Mouse (Mus musculus): ENCODE results near the gene Lax1. TPM values are rescaled to one million over a fixed set of nuclear protein-coding genes. Genes with fewer than 3 reads are reported as not detected.
A peak's percentile ranks its signal among the peaks of the same experiment; 100 is the strongest.

Lax1 gene
- total and polyA plus RNA-seq, 3 experiments: 14.2 to 15.6 (median 14.9) TPM

DNA sequence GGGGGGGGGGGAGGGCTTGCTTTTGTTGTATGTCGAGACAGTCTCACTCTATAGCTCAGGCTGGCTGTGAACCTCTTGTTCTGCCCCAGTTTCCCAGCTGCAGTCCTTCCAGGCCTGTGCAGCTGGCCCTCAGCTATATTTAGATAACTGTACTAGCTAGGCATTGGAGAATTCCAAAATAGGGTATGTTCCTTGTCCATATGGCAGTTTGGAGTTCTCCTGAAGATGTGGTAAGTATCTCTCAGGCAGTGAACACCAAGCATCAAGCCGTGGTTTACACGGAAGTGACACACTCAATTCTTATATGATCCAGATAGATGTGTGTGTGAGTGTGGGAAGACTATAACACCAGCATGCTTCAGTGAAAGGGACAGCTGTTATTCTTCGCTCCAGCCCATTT is 26.5 kb downstream of the Lax1 start:
- Histone ChIP-seq H3K4me1 (ENCODE audit: control insufficient read depth in 1 of 2, insufficient read depth in 2 of 2) (peaks cover 15 to 31% of the 10 kb centered on the region in 2 experiments), H3K9ac (ENCODE audit: insufficient read depth, low read depth) (peak overlapping the region; percentile 99), H3K36me3 (replicated peaks in 1 of 2; ENCODE audit: control insufficient read depth in 1 of 2, insufficient read depth in 1 of 2, low read length in 1 of 2) (peaks cover 9 to 15% of the 10 kb centered on the region in 2 experiments), H3K27me3 (replicated peaks) (no peaks in the 10 kb centered on the region), H3K4me3 (replicated peaks in 1 of 3; ENCODE audit: low read depth in 2 of 3, low read length in 2 of 3, poor library complexity in 1 of 3) (no peak overlapping the region), H3K27ac (ENCODE audit: insufficient read depth, low read depth) (peak overlapping the region; percentile 92), H3K4me2 (ENCODE audit: insufficient read depth, low read depth, poor library complexity, severe bottlenecking) (no peak overlapping the region), H3K9me3 (replicated peaks; ENCODE audit: low read length) (no peaks in the 10 kb centered on the region), H3K79me2 (replicated peaks; ENCODE audit: control insufficient read depth, extremely low read depth, insufficient read depth, poor library complexity, severe bottlenecking) (peaks cover 50% of the 10 kb centered on the region)
- in situ Hi-C loops (cut with MboI; ENCODE audit: low pct_ligation_motif_present, low pct_unique_long_range_greater_than_20kb, low sequenced_read_pairs): no loop called here
- dilution Hi-C loops (cut with MboI; ENCODE audit: extremely low pct_ligation_motif_present, extremely low pct_unique_long_range_greater_than_20kb, low sequenced_read_pairs): no loop called here
- no peak for TF ChIP-seq NRF1 (IDR thresholded peaks at IDR 0.05; ENCODE audit: low read depth, low read length)
- TF ChIP-seq E2F4 (IDR thresholded peaks at IDR 0.05; ENCODE audit: insufficient replicate concordance, low read depth, low read length): no peak
- TF ChIP-seq EP300 (IDR thresholded peaks at IDR 0.05; ENCODE audit: low read length): no peak
- no peak for TF ChIP-seq ELF1 (IDR thresholded peaks at IDR 0.05; ENCODE audit: low read depth, low read length)
- no peak for TF ChIP-seq TBP (conservative IDR thresholded peaks at IDR 0.05; ENCODE audit: low read depth, low read length)
- TF ChIP-seq ZC3H11A (IDR thresholded peaks at IDR 0.05; ENCODE audit: low read depth, low read length): no peak
- TF ChIP-seq CHD1 (IDR thresholded peaks at IDR 0.05; ENCODE audit: low read depth, low read length): no peak
- TF ChIP-seq PAX5 (IDR thresholded peaks at IDR 0.05; ENCODE audit: low read length): no peak
- no peak for TF ChIP-seq USF2 (conservative IDR thresholded peaks at IDR 0.05; ENCODE audit: low read depth, low read length)
- no peak for TF ChIP-seq MAX (IDR thresholded peaks at IDR 0.05; ENCODE audit: low read length)
- TF ChIP-seq MAFK (IDR thresholded peaks at IDR 0.05; ENCODE audit: insufficient replicate concordance, low read length): no peak
- no peak for TF ChIP-seq SIN3A (IDR thresholded peaks at IDR 0.05; ENCODE audit: low read length)
- TF ChIP-seq ZKSCAN1 (IDR thresholded peaks at IDR 0.05; ENCODE audit: borderline replicate concordance, low read depth, low read length): no peak
- TF ChIP-seq KAT2A (IDR thresholded peaks at IDR 0.05; ENCODE audit: insufficient replicate concordance, low read length): no peak
- no peak for TF ChIP-seq RCOR1 (conservative IDR thresholded peaks at IDR 0.05; ENCODE audit: low read depth, low read length)
- TF ChIP-seq POLR2A (IDR thresholded peaks at IDR 0.05; ENCODE audit: low read depth, low read length): no peak
- TF ChIP-seq JUND (conservative IDR thresholded peaks at IDR 0.05; ENCODE audit: low read depth, low read length): no peak
- TF ChIP-seq MXI1 (IDR thresholded peaks at IDR 0.05; ENCODE audit: low read depth, low read length): no peak
- TF ChIP-seq MYC (IDR thresholded peaks at IDR 0.05; ENCODE audit: low read depth, low read length): no peak
- DNase-seq (ENCODE audit: extremely low read depth): no peak

DNA sequence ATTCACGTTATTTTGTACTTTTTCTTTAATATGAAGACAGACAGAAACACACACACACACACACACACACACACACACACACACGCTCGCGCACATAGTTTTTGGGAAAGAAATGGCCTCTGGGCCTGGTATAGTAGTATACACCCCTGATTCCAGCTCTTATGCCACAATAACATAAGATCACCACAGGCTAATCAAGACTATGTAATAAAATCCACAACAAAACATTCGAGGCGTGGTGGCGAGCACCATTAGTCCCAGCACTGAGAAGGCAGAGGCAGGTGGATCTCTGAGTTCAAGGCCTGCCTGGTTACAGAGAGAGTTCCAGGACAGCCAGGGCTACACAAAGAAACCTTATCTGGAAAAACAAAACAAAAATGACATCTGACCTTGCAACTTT is 27.0 kb downstream of the Lax1 start:
- no peak for DNase-seq (ENCODE audit: extremely low read depth)
- no peaks in the 10 kb centered on the region for H3K27me3 ChIP-seq (replicated peaks)
- no peak for TF ChIP-seq RCOR1 (conservative IDR thresholded peaks at IDR 0.05; ENCODE audit: low read depth, low read length)
- H3K27ac ChIP-seq (ENCODE audit: insufficient read depth, low read depth): no peak overlapping the region
- H3K4me2 ChIP-seq (ENCODE audit: insufficient read depth, low read depth, poor library complexity, severe bottlenecking): no peak overlapping the region
- no peak overlapping the region for H3K4me3 ChIP-seq (replicated peaks in 1 of 3; ENCODE audit: low read depth in 2 of 3, low read length in 2 of 3, poor library complexity in 1 of 3)
- peaks cover 55% of the 10 kb centered on the region for H3K79me2 ChIP-seq (replicated peaks; ENCODE audit: control insufficient read depth, extremely low read depth, insufficient read depth, poor library complexity, severe bottlenecking)
- in situ Hi-C loops (cut with MboI; ENCODE audit: low pct_ligation_motif_present, low pct_unique_long_range_greater_than_20kb, low sequenced_read_pairs): no loop called here
- dilution Hi-C loops (cut with MboI; ENCODE audit: extremely low pct_ligation_motif_present, extremely low pct_unique_long_range_greater_than_20kb, low sequenced_read_pairs): no loop called here
- H3K4me1 ChIP-seq (ENCODE audit: control insufficient read depth in 1 of 2, insufficient read depth in 2 of 2): peaks cover 18 to 35% of the 10 kb centered on the region in 2 experiments
- H3K36me3 ChIP-seq (replicated peaks in 1 of 2; ENCODE audit: control insufficient read depth in 1 of 2, insufficient read depth in 1 of 2, low read length in 1 of 2): peaks cover 12 to 19% of the 10 kb centered on the region in 2 experiments
- no peaks in the 10 kb centered on the region for H3K9me3 ChIP-seq (replicated peaks; ENCODE audit: low read length)
- no peak overlapping the region for H3K9ac ChIP-seq (ENCODE audit: insufficient read depth, low read depth)

Measured in CH12.LX (cell line).